Mouse (Mus musculus) heart, embryonic 11.5 days (tissue): Measurements from ENCODE around the gene Gm3187. TPM values are rescaled to one million over a fixed set of nuclear protein-coding genes. Genes with fewer than 3 reads are reported as not detected.
"Not testable (repeated sequence)": the region's sequence is repeated elsewhere in the genome, so short reads cannot be mapped to it uniquely, and the experiment has no call there.

Experiments
- ATAC-seq: fragments of 200-750 bp; cut with Nextera tagmentation; replicated peaks from 2 replicates; pipeline ENCODE4 v1.8.0; 2017; ENCODE audit warnings: moderate library complexity; ENCODE audit not compliant: insufficient number of reproducible peaks, low FRiP score, low TSS enrichment
- H3K27ac ChIP-seq: fragments of 300-500 bp; sonication (generic); 2 replicates; pipeline ENCODE4 v1.5.1; 2014; ENCODE audit warnings: mild to moderate bottlenecking, low read depth, low read length
- H3K27me3 ChIP-seq: fragments of 300-500 bp; sonication (generic); 2 replicates; pipeline ENCODE4 v1.6.1; 2014; ENCODE audit warnings: mild to moderate bottlenecking, low read length, mixed read lengths; ENCODE audit not compliant: control insufficient read depth, insufficient read depth
- H3K36me3 ChIP-seq: fragments of 300-500 bp; sonication (generic); 2 replicates; pipeline ENCODE4 v1.6.1; 2014; ENCODE audit warnings: mild to moderate bottlenecking, low read length, moderate library complexity, mixed read lengths; ENCODE audit not compliant: control insufficient read depth, insufficient read depth
- H3K4me1 ChIP-seq: fragments of 300-500 bp; sonication (generic); 2 replicates; pipeline ENCODE4 v1.6.1; 2014; ENCODE audit warnings: low read length; ENCODE audit not compliant: control insufficient read depth, insufficient read depth
- H3K4me2 ChIP-seq: fragments of 300-500 bp; sonication (generic); 2 replicates; pipeline ENCODE4 v1.6.1; 2014; ENCODE audit warnings: mild to moderate bottlenecking, moderate library complexity
- H3K4me3 ChIP-seq: fragments of 300-500 bp; sonication (generic); 2 replicates; pipeline ENCODE4 v1.5.1; 2014; ENCODE audit warnings: low read depth, low read length
- H3K9ac ChIP-seq: fragments of 300-500 bp; sonication (generic); 2 replicates; pipeline ENCODE4 v1.6.1; 2014; ENCODE audit warnings: mild to moderate bottlenecking, low read depth, low read length, moderate library complexity
- H3K9me3 ChIP-seq: fragments of 300-500 bp; sonication (generic); replicated peaks from 2 replicates; pipeline ENCODE4 v1.6.1; 2016; ENCODE audit warnings: low read length; ENCODE audit not compliant: control insufficient read depth
- WGBS: fragments of 180-500 bp; shearing (Covaris S2); extraction: QIAGEN DNeasy Blood & Tissue Kit; methylation state at CpG from one replicate; pipeline ENCODE4 v1.1.7; 2014; ENCODE audit not compliant: insufficient replicate concordance; 5-methylcytosine and 5-hydroxymethylcytosine counted together
- polyA plus RNA-seq: library from polyadenylated mRNA; unstranded; fragments of >200 nt; fragmentation: Nextera tagmentation; extraction: Ambion mirVana; gene quantifications from 2 replicates; pipeline ENCODE4 v1.2.1, GENCODE M21; 2014

Gene Gm3187
- polyA plus RNA-seq: not detected in 2 replicates

DNA sequence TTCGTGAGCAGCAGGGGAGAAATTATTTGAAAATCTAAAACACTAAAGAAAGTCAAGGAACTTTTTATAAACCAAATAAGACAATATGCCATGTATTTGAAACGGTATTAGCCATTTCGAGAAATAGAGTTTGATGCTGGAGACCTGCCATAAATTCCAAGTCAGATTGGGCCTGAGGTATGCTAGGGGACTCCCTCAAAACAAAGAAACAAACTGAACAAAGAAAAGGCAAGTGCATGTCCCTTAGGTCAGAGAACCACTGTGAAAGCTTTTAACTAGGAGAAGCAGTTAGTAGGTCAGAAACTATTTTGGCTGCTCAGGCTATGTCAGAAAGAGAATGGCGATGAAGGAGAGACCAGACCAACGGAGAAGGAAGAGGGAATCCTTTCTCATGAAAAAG, at the start of gene Gm3187:
TSS of gene Gm3187 (plus strand) at position 301 of the 400 bp plus-strand sequence.
- not testable (repeated sequence) for H3K4me1 ChIP-seq, ATAC-seq
- 81% methylated on average over 4 of the region's 5 CpGs for WGBS

DNA sequence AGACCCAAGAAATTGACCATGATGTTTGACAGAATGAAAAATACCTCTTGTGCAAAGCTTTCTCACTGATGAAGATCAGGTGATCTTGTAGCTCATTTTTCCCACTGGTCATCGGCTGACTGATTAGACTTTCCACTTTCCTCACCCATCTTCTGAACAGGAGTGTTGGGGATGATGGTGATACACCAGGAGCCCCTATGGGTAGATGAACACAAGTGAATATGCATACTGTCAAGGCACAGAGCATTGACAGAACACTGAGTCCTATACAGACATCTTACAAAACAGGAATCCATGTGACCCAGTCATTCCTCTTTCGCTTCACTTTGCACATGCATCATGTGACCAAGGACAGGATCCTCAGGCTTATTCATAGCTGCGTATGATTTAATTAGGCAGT, 28.6 kb upstream of the Gm3187 start, which contains the start of gene Gm3194:
TSS of gene Gm3194 (minus strand) at position 101 of the 400 bp plus-strand sequence.
- H3K9me3 ChIP-seq, H3K9ac ChIP-seq, H3K4me3 ChIP-seq, H3K36me3 ChIP-seq, ATAC-seq, H3K27ac ChIP-seq, H3K4me2 ChIP-seq, H3K4me1 ChIP-seq, H3K27me3 ChIP-seq: not testable (repeated sequence)
- WGBS: no CpG with 5 or more reads among the region's 3 CpGs

More for the DNA sequence above, at the start of gene Gm3187:
- H3K4me3 ChIP-seq, H3K9me3 ChIP-seq, H3K4me2 ChIP-seq, H3K36me3 ChIP-seq, H3K27me3 ChIP-seq, H3K27ac ChIP-seq, H3K9ac ChIP-seq: not testable (repeated sequence)

DNA sequence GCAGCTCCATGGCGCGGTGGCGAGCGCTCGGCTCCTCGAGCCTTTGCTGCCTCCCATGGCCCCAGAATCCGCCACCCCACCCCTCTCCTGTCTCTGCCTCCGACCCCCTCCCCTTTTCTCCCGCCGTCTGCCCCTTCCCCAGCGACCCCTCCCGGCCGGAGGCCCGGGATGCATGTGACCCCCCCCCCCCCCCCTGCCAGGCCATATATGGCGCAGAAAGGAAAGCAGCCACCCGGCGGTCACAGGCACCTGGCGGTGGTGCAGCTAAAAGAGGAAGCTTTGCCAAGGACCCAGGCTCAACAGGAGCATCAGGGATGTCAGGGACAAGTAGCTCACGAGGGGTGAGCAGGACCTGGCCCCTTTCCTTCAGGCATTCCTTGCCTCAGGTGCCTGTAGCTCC, 23.5 kb upstream of the Gm3187 start:
- not testable (repeated sequence) for H3K4me2 ChIP-seq, H3K36me3 ChIP-seq, H3K27ac ChIP-seq, ATAC-seq, H3K9me3 ChIP-seq, H3K4me1 ChIP-seq, H3K27me3 ChIP-seq, H3K4me3 ChIP-seq, H3K9ac ChIP-seq
- no CpG with 5 or more reads among the region's 19 CpGs for WGBS

DNA sequence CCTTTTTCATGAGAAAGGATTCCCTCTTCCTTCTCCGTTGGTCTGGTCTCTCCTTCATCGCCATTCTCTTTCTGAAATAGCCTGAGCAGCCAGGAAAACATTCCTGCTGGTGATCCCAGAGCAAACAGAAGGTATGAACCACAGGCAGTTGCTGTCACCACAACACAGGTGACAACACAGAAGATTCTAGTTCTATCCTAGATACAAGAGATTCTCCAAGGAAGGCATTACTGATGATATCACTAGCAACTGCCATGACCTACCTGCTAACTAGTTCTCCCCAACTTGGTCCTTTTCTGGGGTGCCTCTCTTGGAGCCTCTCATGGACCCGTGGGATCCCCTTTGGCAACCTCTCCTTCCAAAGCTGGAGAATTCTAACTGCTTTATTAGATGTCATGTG, 6.3 kb upstream of the Gm3187 start, which contains the start of gene Gm8246:
TSS of gene Gm8246 (minus strand) at position 101 of the 400 bp plus-strand sequence.
- H3K27me3 ChIP-seq, H3K4me2 ChIP-seq, H3K9me3 ChIP-seq, H3K4me1 ChIP-seq, H3K9ac ChIP-seq, ATAC-seq, H3K27ac ChIP-seq, H3K4me3 ChIP-seq, H3K36me3 ChIP-seq: not testable (repeated sequence)
- WGBS: no CpG with 5 or more reads among the region's 3 CpGs

DNA sequence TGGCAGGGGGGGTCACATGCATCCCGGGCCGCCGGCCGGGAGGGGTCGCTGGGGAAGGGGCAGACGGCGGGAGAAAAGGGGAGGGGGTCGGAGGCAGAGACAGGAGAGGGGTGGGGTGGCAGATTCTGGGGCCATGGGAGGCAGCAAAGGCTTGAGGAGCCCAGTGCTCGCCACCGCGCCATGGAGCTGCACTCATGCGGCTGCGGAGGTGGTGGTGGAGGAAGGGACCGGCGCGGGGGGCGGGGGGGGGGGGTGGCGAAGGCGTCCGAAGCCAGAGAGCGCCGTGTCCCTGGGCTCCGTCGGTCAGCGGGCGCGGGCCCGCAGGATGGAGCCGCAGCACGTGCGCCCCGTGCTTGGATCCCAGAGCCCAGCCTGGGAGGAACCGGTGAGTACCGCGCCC, 17.4 kb downstream of the Gm3187 start, which contains the start of gene Gm3488:
TSS of gene Gm3488 (plus strand) at position 301 of the 400 bp plus-strand sequence.
- H3K9ac ChIP-seq, H3K4me2 ChIP-seq, H3K36me3 ChIP-seq, H3K4me3 ChIP-seq, H3K9me3 ChIP-seq, H3K27ac ChIP-seq, H3K27me3 ChIP-seq, ATAC-seq, H3K4me1 ChIP-seq: not testable (repeated sequence)
- WGBS: no CpG with 5 or more reads among the region's 35 CpGs

DNA sequence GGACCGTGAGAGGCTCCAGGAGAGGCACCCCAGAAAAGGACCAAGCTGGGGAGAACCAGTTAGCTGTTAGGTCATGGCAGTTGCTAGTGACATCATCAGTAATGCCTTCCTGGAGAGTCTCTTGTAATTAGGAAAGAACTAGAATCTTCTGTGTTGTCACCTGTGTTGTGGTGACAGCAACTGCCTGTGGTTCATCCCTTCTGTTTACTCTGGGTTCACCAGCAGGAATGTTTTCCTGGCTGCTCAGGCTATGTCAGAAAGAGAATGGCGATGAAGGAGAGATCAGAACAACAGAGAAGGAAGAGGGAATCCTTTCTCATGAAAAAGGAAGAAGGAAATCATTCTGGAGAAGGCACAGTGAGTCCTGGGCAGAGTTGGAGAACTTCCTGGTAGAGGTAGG, 54.2 kb downstream of the Gm3187 start, which contains the start of gene Gm3532:
TSS of gene Gm3532 (plus strand) at position 301 of the 400 bp plus-strand sequence.
- not testable (repeated sequence) for H3K27me3 ChIP-seq, H3K4me3 ChIP-seq
- WGBS: no CpG with 5 or more reads among the region's 2 CpGs

More for the DNA sequence above, 54.2 kb downstream of the Gm3187 start, which contains the start of gene Gm3532:
- not testable (repeated sequence) for H3K4me1 ChIP-seq, H3K9me3 ChIP-seq, H3K27ac ChIP-seq, H3K4me2 ChIP-seq, H3K36me3 ChIP-seq, ATAC-seq, H3K9ac ChIP-seq

Other genes starting within 250 kb of the Gm3187 start
- 0.13 TPM in 1 of 2 replicates, not detected in the other for gene Gm3526, start 223.6 kb upstream of the Gm3187 start, polyA plus RNA-seq
- gene Gm3542, start 149.3 kb upstream of the Gm3187 start, polyA plus RNA-seq: not detected in 2 replicates
- not detected in 2 replicates for gene Gm3500, start 95.2 kb upstream of the Gm3187 start, polyA plus RNA-seq
- gene Gm3194, start 28.7 kb upstream of the Gm3187 start, polyA plus RNA-seq: 0.44 and 0.66 TPM in 2 replicates
- not detected in 2 replicates for gene Gm8246, start 6.4 kb upstream of the Gm3187 start, polyA plus RNA-seq
- 1.9 and 2.2 TPM in 2 replicates for gene Gm3488, start 17.5 kb downstream of the Gm3187 start, polyA plus RNA-seq
- not detected in 2 replicates for gene Gm3532, start 54.3 kb downstream of the Gm3187 start, polyA plus RNA-seq
- gene Gm8265, start 148.8 kb downstream of the Gm3187 start, polyA plus RNA-seq: not detected in 2 replicates
- not detected in 2 replicates for gene Gm9603, start 203.2 kb downstream of the Gm3187 start, polyA plus RNA-seq